In genomic region chr2:129243786-129244185, GRCm38 (mm10) we compare ENCODE assay signal across 8 mouse cellular contexts. TPM values are rescaled to one million over a fixed set of nuclear protein-coding genes. Genes with fewer than 3 reads are reported as not detected.
DNase-seq lines count a peak whose midpoint lies in the region; ATAC-seq lines count a peak whose summit lies in the region.

No protein-coding gene starts in this region.

- ATAC-seq in activated CD4-positive, CD25-positive, alpha-beta regulatory T cell, adult 4 months = peak; percentile 95
- peak; percentile 55 for ATAC-seq in megakaryocyte, adult 5-6 weeks (ENCODE audit: poor library complexity, severe bottlenecking)

- DNase-seq in layer of hippocampus, adult 11-12 months (ENCODE audit: low spot score) = peak; percentile 24
- DNase-seq in layer of hippocampus, adult 9-10 months (ENCODE audit: low spot score) = no peak
- DNase-seq in kidney, adult 18-20 months = peak; percentile 35
- no peak for DNase-seq in adrenal gland, postnatal 4 days (ENCODE audit: low spot score in 2 of 2)
- DNase-seq in lung, postnatal 36 days = no peak
- no peak for DNase-seq in right cerebral cortex, postnatal 25 days

RNA-seq across cellular contexts. Expression of gene Slc20a1, which starts 45.2 kb away (rescaled TPM):
- polyA plus RNA-seq in activated CD4-positive, CD25-positive, alpha-beta regulatory T cell, adult 4 months (2017; shearing (Covaris generic)) = 10 to 100 TPM; 68.0 to 74.3 TPM
- 18.7 and 22.8 TPM in 2 replicates for total RNA-seq in megakaryocyte, adult 5-6 weeks (2015)
- 52.4 and 70.8 TPM in 2 replicates for total RNA-seq in megakaryocyte, adult 5-6 weeks (2017)
- 10 to 100 TPM; 29.2 to 35.3 TPM for total RNA-seq in adrenal gland, postnatal 4 days (2021)

RNA-seq across cellular contexts. Expression of gene Ckap2l, which starts 53.2 kb away (rescaled TPM):
- 10 to 100 TPM; 10.8 to 18.2 TPM for polyA plus RNA-seq in activated CD4-positive, CD25-positive, alpha-beta regulatory T cell, adult 4 months (2017; shearing (Covaris generic))
- 87.4 and 94.5 TPM in 2 replicates for total RNA-seq in megakaryocyte, adult 5-6 weeks (2015)
- 63.0 and 74.2 TPM in 2 replicates for total RNA-seq in megakaryocyte, adult 5-6 weeks (2017)
- 10 to 100 TPM; 16.8 to 18.1 TPM for total RNA-seq in adrenal gland, postnatal 4 days (2021)

Comparison
In these comparisons a context has a peak if more than half of its experiments do, and no peak if none do; other contexts are left out.
1. DNase-seq: peak in layer of hippocampus, adult 11-12 months (single experiment) and kidney, adult 18-20 months (single experiment); none in layer of hippocampus, adult 9-10 months (single experiment), adrenal gland, postnatal 4 days (0 of 2), lung, postnatal 36 days (single experiment) and right cerebral cortex, postnatal 25 days (single experiment).